Mouse (Mus musculus): ENCODE results near the gene 1190007I07Rik. TPM values are rescaled to one million over a fixed set of nuclear protein-coding genes. Genes with fewer than 3 reads are reported as not detected.

1190007I07Rik gene
- polyA plus RNA-seq, 1 experiment = 30.6 TPM

DNA sequence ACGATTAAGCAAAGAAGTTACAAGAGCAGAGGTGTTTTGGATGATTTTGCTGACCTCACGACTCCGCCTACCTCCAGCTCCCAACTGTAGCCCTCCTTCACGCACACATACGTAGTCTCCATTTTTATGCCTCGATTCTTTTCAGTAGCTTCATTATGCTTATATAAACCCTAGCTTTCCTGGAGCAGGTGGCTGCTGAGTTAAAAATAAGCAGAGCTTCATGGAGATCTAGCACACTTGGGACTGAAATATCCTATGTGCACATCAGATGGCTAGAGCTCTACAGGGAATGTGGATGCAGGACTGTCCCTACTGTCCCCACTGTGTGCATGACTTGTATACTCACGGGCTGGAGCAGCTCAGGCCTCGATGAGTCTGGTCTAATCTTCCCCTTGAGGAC lies 38.8 kb upstream of the 1190007I07Rik start:
- no peak for TF ChIP-seq CTCF (IDR thresholded peaks at IDR 0.05; ENCODE audit: extremely low read depth, insufficient read length, insufficient replicate concordance, low read depth, low read length)
- no peak for TF ChIP-seq POLR2A (IDR thresholded peaks at IDR 0.05; ENCODE audit: low read depth, low read length)
- Histone ChIP-seq H3K27ac (ENCODE audit: insufficient read depth, low read depth, low read length) (no peak overlapping the region), H3K4me3 (ENCODE audit: low read depth, low read length) (no peak overlapping the region), H3K27me3 (ENCODE audit: control insufficient read depth, insufficient read depth, low read length) (no peaks in the 10 kb centered on the region), H3K4me1 (ENCODE audit: control insufficient read depth, insufficient read depth, insufficient read length, low read length) (no peaks in the 10 kb centered on the region), H3K36me3 (ENCODE audit: control insufficient read depth, insufficient read depth, low read length) (no peaks in the 10 kb centered on the region)
- 75% methylated on average over 8 of the region's 8 CpGs for WGBS

DNA sequence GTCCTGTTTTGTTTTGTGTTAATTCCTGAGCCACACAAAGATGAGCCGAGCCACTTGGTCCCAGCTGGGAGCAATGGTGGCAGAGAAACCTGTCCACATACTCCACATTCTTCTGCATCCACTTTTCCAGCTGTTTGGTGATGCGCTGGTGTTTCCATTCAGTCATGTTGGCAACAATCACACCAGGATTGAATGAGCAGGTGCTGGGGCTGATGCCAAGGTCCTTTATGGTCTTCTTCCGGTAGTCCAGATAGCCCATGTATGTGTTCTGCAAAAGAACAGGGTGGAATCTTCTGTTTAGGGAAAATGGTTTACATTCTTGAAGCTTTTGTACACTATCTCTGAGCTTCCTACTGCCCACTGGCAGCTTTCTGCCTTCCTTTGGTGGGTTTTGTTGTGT lies 31.6 kb upstream of the 1190007I07Rik start:
- TF ChIP-seq CTCF (IDR thresholded peaks at IDR 0.05; ENCODE audit: extremely low read depth, insufficient read length, insufficient replicate concordance, low read depth, low read length) (no peak), POLR2A (IDR thresholded peaks at IDR 0.05; ENCODE audit: low read depth, low read length) (no peak)
- H3K4me3 ChIP-seq (ENCODE audit: low read depth, low read length) = no peak overlapping the region
- no peaks in the 10 kb centered on the region for H3K27me3 ChIP-seq (ENCODE audit: control insufficient read depth, insufficient read depth, low read length)
- H3K27ac ChIP-seq (ENCODE audit: insufficient read depth, low read depth, low read length) = no peak overlapping the region
- WGBS = 58% methylated on average over 3 of the region's 3 CpGs
- no peaks in the 10 kb centered on the region for H3K4me1 ChIP-seq (ENCODE audit: control insufficient read depth, insufficient read depth, insufficient read length, low read length)
- H3K36me3 ChIP-seq (ENCODE audit: control insufficient read depth, insufficient read depth, low read length) = peaks cover 12% of the 10 kb centered on the region

DNA sequence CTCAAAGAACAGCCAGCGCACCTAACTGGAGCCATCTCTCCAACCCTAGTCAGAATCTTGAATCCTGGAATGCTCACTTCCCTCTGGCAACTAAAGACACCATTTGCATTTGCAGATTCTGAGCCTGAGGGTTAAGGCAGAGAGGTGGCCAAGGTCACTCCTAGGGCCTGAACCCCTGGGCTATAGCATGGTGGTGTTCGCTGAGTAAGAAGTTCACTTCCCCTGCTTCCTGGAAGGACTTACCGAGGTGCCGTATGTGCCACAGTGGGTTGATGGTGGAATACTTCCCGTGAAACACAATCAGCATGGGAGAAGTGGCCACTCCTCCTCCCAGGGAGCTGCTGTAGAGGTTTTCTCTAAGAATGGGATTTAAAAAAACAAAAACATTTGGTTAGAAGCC lies 29.6 kb upstream of the 1190007I07Rik start:
- H3K27me3 ChIP-seq (ENCODE audit: control insufficient read depth, insufficient read depth, low read length) = no peaks in the 10 kb centered on the region
- 74% methylated on average over 5 of the region's 5 CpGs for WGBS

DNA sequence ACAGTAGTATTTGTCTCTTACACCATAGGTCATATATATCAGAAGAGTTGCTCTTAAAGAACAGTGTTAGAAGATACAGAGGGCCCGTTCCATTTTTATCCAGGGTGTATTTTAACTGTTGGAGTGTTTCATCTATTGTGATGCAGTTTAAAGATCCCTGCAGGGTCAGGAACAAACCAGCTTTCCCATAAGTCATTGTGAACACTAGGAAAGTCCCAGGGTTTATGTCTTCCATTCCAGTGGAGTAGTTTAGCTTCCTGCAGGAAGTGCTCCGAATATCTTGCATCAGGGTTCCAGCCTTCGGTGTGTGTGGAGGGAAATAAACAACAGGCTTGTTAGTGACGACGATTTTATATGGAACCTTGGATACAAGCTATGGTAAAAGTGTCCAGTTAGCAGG lies 28.2 kb upstream of the 1190007I07Rik start:
- WGBS = 85% methylated on average over 5 of the region's 5 CpGs
- H3K27me3 ChIP-seq (ENCODE audit: control insufficient read depth, insufficient read depth, low read length) = no peaks in the 10 kb centered on the region
- H3K4me3 ChIP-seq (ENCODE audit: low read depth, low read length) = no peak overlapping the region
- TF ChIP-seq CTCF (IDR thresholded peaks at IDR 0.05; ENCODE audit: extremely low read depth, insufficient read length, insufficient replicate concordance, low read depth, low read length) (no peak), POLR2A (IDR thresholded peaks at IDR 0.05; ENCODE audit: low read depth, low read length) (no peak)
- no peaks in the 10 kb centered on the region for H3K4me1 ChIP-seq (ENCODE audit: control insufficient read depth, insufficient read depth, insufficient read length, low read length)
- H3K36me3 ChIP-seq (ENCODE audit: control insufficient read depth, insufficient read depth, low read length) = peaks cover 21% of the 10 kb centered on the region
- no peak overlapping the region for H3K27ac ChIP-seq (ENCODE audit: insufficient read depth, low read depth, low read length)

More for the DNA sequence above, 29.6 kb upstream of the 1190007I07Rik start:
- no peaks in the 10 kb centered on the region for H3K4me1 ChIP-seq (ENCODE audit: control insufficient read depth, insufficient read depth, insufficient read length, low read length)
- H3K36me3 ChIP-seq (ENCODE audit: control insufficient read depth, insufficient read depth, low read length) = peaks cover 14% of the 10 kb centered on the region
- H3K4me3 ChIP-seq (ENCODE audit: low read depth, low read length) = no peak overlapping the region
- H3K27ac ChIP-seq (ENCODE audit: insufficient read depth, low read depth, low read length) = no peak overlapping the region
- TF ChIP-seq CTCF (IDR thresholded peaks at IDR 0.05; ENCODE audit: extremely low read depth, insufficient read length, insufficient replicate concordance, low read depth, low read length) (no peak), POLR2A (IDR thresholded peaks at IDR 0.05; ENCODE audit: low read depth, low read length) (no peak)

DNA sequence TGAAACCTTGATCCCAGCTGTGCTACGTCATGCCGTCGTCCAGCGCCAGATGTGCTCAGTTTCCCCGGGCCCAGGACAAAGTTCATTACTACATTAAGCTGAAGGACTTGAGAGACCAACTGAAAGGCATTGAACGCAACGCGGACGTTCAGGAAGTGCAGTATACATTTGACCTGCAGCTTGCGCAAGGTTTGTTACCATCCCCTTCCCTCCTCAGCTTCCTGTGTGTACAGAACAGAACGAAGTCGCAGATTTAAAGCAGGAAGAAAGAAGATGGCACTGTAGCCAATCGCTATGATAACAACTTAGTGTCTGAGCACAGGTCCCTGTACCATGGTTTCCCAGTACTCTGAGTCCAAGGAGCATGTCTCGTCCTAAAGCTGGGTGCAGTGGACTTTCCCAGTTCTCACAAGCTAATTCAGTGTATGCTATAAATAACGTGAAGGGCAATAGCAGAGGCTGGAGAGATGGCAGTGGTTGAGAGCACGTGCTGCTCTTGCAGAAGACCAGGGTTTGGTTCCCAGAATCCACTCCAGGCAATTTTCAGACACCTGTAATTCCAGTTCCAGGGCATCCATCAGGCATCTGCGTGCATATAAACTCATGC lies 24.3 kb upstream of the 1190007I07Rik start:
- H3K36me3 ChIP-seq (ENCODE audit: control insufficient read depth, insufficient read depth, low read length) = peaks cover 46% of the 10 kb centered on the region

DNA sequence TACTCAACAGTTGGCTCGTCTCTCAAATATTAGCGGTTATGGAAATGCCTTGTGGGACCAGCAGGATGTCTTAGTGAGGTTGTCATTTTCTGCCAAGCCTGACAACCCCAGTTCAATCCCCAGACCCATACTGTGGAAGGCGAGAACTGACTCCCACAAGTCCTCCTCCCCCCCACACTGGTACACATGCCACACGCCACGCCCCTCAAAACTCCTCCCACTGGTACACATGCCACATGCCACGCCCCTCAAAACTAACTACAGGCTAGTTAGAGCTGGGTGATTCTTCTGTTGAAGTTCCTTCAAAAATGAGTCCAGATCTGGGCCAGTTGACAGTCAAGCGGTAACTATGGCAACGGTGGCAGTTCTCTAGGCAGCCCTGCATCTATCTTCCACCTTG lies 23.1 kb upstream of the 1190007I07Rik start:
- Histone ChIP-seq H3K4me3 (ENCODE audit: low read depth, low read length) (no peak overlapping the region), H3K36me3 (ENCODE audit: control insufficient read depth, insufficient read depth, low read length) (peaks cover 50% of the 10 kb centered on the region), H3K27me3 (ENCODE audit: control insufficient read depth, insufficient read depth, low read length) (no peaks in the 10 kb centered on the region), H3K4me1 (ENCODE audit: control insufficient read depth, insufficient read depth, insufficient read length, low read length) (no peaks in the 10 kb centered on the region), H3K27ac (ENCODE audit: insufficient read depth, low read depth, low read length) (no peak overlapping the region)
- TF ChIP-seq CTCF (IDR thresholded peaks at IDR 0.05; ENCODE audit: extremely low read depth, insufficient read length, insufficient replicate concordance, low read depth, low read length) = no peak
- TF ChIP-seq POLR2A (IDR thresholded peaks at IDR 0.05; ENCODE audit: low read depth, low read length) = no peak
- WGBS = 93% methylated on average over 8 of the region's 8 CpGs

More for the DNA sequence above, 24.3 kb upstream of the 1190007I07Rik start:
- H3K27me3 ChIP-seq (ENCODE audit: control insufficient read depth, insufficient read depth, low read length) = no peaks in the 10 kb centered on the region
- TF ChIP-seq POLR2A (IDR thresholded peaks at IDR 0.05; ENCODE audit: low read depth, low read length) (no peak), CTCF (IDR thresholded peaks at IDR 0.05; ENCODE audit: extremely low read depth, insufficient read length, insufficient replicate concordance, low read depth, low read length) (no peak)
- 84% methylated on average over 17 of the region's 17 CpGs for WGBS
- no peak overlapping the region for H3K4me3 ChIP-seq (ENCODE audit: low read depth, low read length)
- no peaks in the 10 kb centered on the region for H3K4me1 ChIP-seq (ENCODE audit: control insufficient read depth, insufficient read depth, insufficient read length, low read length)
- H3K27ac ChIP-seq (ENCODE audit: insufficient read depth, low read depth, low read length) = no peak overlapping the region

DNA sequence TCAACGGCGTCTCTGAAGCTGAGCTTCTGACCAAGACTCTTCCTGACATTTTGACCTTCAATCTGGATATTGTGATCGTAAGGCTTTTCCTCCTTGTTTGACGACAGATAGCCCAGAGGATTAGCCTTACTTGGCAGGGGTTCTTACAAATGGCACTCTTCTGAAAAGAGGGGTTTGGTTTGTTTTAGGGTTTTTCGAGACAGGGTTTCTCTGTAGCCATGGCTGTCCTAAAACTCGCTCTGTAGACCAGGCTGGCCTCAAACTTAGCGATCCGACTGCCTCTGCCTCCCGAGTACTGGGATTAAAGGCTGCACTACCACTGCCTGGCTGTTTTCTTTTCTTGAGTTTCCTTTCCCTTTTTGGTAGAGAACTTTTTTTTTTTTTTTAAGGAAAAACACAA lies 18.5 kb upstream of the 1190007I07Rik start:
- 95% methylated on average over 9 of the region's 9 CpGs for WGBS
- no peak overlapping the region for H3K27ac ChIP-seq (ENCODE audit: insufficient read depth, low read depth, low read length)
- H3K4me1 ChIP-seq (ENCODE audit: control insufficient read depth, insufficient read depth, insufficient read length, low read length) = no peaks in the 10 kb centered on the region
- no peaks in the 10 kb centered on the region for H3K27me3 ChIP-seq (ENCODE audit: control insufficient read depth, insufficient read depth, low read length)
- H3K4me3 ChIP-seq (ENCODE audit: low read depth, low read length) = no peak overlapping the region
- H3K36me3 ChIP-seq (ENCODE audit: control insufficient read depth, insufficient read depth, low read length) = peaks cover 59% of the 10 kb centered on the region
- TF ChIP-seq CTCF (IDR thresholded peaks at IDR 0.05; ENCODE audit: extremely low read depth, insufficient read length, insufficient replicate concordance, low read depth, low read length) (no peak), POLR2A (IDR thresholded peaks at IDR 0.05; ENCODE audit: low read depth, low read length) (no peak)

Measured in small intestine, adult 2 months (tissue).